Mouse (Mus musculus) CH12.LX (cell line): Measurements from ENCODE around the gene Rptor. TPM values are rescaled to one million over a fixed set of nuclear protein-coding genes. Genes with fewer than 3 reads are reported as not detected.

Source experiments
- DNase-seq: peaks from one replicate; pipeline ENCODE4 v3.0.0-alpha.2; 2013; ENCODE audit errors: extremely low read depth
- H3K27ac ChIP-seq: 2 replicates; pipeline ENCODE4 v1.5.1; 2012; ENCODE audit warnings: low read depth, mild to moderate bottlenecking, control low read depth, moderate library complexity; ENCODE audit not compliant: insufficient read depth
- H3K27me3 ChIP-seq: replicated peaks from 2 replicates; pipeline ENCODE3; 2012; ENCODE audit warnings: inconsistent platforms
- H3K36me3 ChIP-seq, 2 experiments: replicated peaks in 1 of 2; 2 replicates each; pipeline versions ENCODE3 to v1.6.1; 2012; ENCODE audit warnings: inconsistent platforms in 1 of 2, low read length in 1 of 2, mild to moderate bottlenecking in 1 of 2, mixed read lengths in 1 of 2, moderate library complexity in 1 of 2; ENCODE audit not compliant: control insufficient read depth in 1 of 2, insufficient read depth in 1 of 2
- H3K4me1 ChIP-seq, 2 experiments: 2 replicates each; pipeline ENCODE4 v1.6.1; 2012; ENCODE audit warnings: inconsistent platforms in 1 of 2, moderate library complexity in 1 of 2; ENCODE audit not compliant: insufficient read depth in 2 of 2, control insufficient read depth in 1 of 2
- H3K4me2 ChIP-seq: 2 replicates; pipeline ENCODE4 v1.6.1; 2012; ENCODE audit warnings: low read depth, mild to moderate bottlenecking, control low read depth; ENCODE audit not compliant: poor library complexity, insufficient read depth, severe bottlenecking
- H3K4me3 ChIP-seq, 3 experiments: fragments of 150-350 bp in 1 of 3; sonication (generic) in 1 of 3; replicated peaks in 1 of 3; 2 replicates each; pipeline versions ENCODE3 to v1.5.1; 2011 to 2012; ENCODE audit warnings: low read depth in 2 of 3, low read length in 2 of 3, mild to moderate bottlenecking in 2 of 3, moderate library complexity in 2 of 3, control low read depth in 1 of 3, improper control_type of control experiment in 1 of 3, inconsistent platforms in 1 of 3, mixed read lengths in 1 of 3; ENCODE audit not compliant: poor library complexity in 1 of 3
- H3K79me2 ChIP-seq: replicated peaks from 2 replicates; pipeline ENCODE4 v1.6.1; 2012; ENCODE audit warnings: mild to moderate bottlenecking, moderate library complexity; ENCODE audit not compliant: control insufficient read depth, poor library complexity, insufficient read depth, severe bottlenecking; ENCODE audit errors: extremely low read depth
- H3K9ac ChIP-seq: 2 replicates; pipeline ENCODE4 v1.6.1; 2012; ENCODE audit warnings: low read depth, mild to moderate bottlenecking, control low read depth, moderate library complexity; ENCODE audit not compliant: insufficient read depth
- H3K9me3 ChIP-seq: replicated peaks from 2 replicates; pipeline ENCODE3; 2012; ENCODE audit warnings: low read length, inconsistent platforms, mixed read lengths
- BHLHE40 ChIP-seq: IDR thresholded peaks from 2 replicates; pipeline ENCODE4 v1.6.1; 2011; ENCODE audit warnings: mild to moderate bottlenecking, low read depth, low read length, improper control_type of control experiment
- CHD1 ChIP-seq: IDR thresholded peaks from 2 replicates; pipeline ENCODE4 v1.6.1; 2012; ENCODE audit warnings: low read depth, low read length, improper control_type of control experiment, inconsistent platforms
- CHD2 ChIP-seq: IDR thresholded peaks from 2 replicates; pipeline ENCODE4 v1.6.1; 2011; ENCODE audit warnings: low read length, improper control_type of control experiment
- CTCF ChIP-seq, 2 experiments: IDR thresholded peaks in 1 of 2; conservative IDR thresholded peaks in 1 of 2; 2 replicates each; pipeline ENCODE4 v1.5.1; 2011 to 2012; ENCODE audit warnings: low read depth in 2 of 2, low read length in 2 of 2, improper control_type of control experiment in 1 of 2, inconsistent platforms in 1 of 2, mild to moderate bottlenecking in 1 of 2, moderate library complexity in 1 of 2
- ELF1 ChIP-seq: IDR thresholded peaks from 2 replicates; pipeline ENCODE4 v1.6.1; 2014; ENCODE audit warnings: low read depth, mild to moderate bottlenecking, inconsistent platforms, low read length, improper control_type of control experiment
- EP300 ChIP-seq: IDR thresholded peaks from 2 replicates; pipeline ENCODE4 v1.6.1; 2011; ENCODE audit warnings: low read length, improper control_type of control experiment
- ETS1 ChIP-seq: conservative IDR thresholded peaks from 2 replicates; pipeline ENCODE4 v1.6.1; 2012; ENCODE audit warnings: low read depth, mild to moderate bottlenecking, inconsistent platforms, low read length, improper control_type of control experiment, moderate library complexity
- GABPA ChIP-seq: IDR thresholded peaks from 2 replicates; pipeline ENCODE4 v1.6.1; 2012; ENCODE audit warnings: low read depth, low read length, improper control_type of control experiment, inconsistent platforms; ENCODE audit not compliant: insufficient replicate concordance
- HCFC1 ChIP-seq: IDR thresholded peaks from 2 replicates; pipeline ENCODE4 v1.6.1; 2012; ENCODE audit warnings: low read depth, mild to moderate bottlenecking, inconsistent platforms, low read length, improper control_type of control experiment
- KAT2A ChIP-seq: IDR thresholded peaks from 2 replicates; pipeline ENCODE4 v1.6.1; 2012; ENCODE audit warnings: low read length, improper control_type of control experiment, inconsistent platforms; ENCODE audit not compliant: insufficient replicate concordance
- MAFK ChIP-seq: IDR thresholded peaks from 2 replicates; pipeline ENCODE4 v1.6.1; 2011; ENCODE audit warnings: low read length, improper control_type of control experiment; ENCODE audit not compliant: insufficient replicate concordance
- MAX ChIP-seq: IDR thresholded peaks from 2 replicates; pipeline ENCODE4 v1.6.1; 2011; ENCODE audit warnings: low read length, improper control_type of control experiment
- MAZ ChIP-seq: IDR thresholded peaks from 2 replicates; pipeline ENCODE4 v1.6.1; 2012; ENCODE audit warnings: low read depth, mild to moderate bottlenecking, inconsistent platforms, low read length, improper control_type of control experiment, moderate library complexity
- MEF2A ChIP-seq: IDR thresholded peaks from 2 replicates; pipeline ENCODE4 v1.6.1; 2014; ENCODE audit warnings: low read depth, mild to moderate bottlenecking, inconsistent platforms, low read length, improper control_type of control experiment, borderline replicate concordance
- NELFE ChIP-seq: IDR thresholded peaks from 2 replicates; pipeline ENCODE4 v1.6.1; 2011; ENCODE audit warnings: low read depth, low read length, improper control_type of control experiment
- PAX5 ChIP-seq: IDR thresholded peaks from 2 replicates; pipeline ENCODE4 v1.6.1; 2012; ENCODE audit warnings: low read length, inconsistent platforms, mixed read lengths
- POLR2A ChIP-seq: IDR thresholded peaks from 2 replicates; pipeline ENCODE4 v1.6.1; 2011; ENCODE audit warnings: low read depth, mild to moderate bottlenecking, improper control_type of control experiment, low read length
- POLR2AphosphoS2 ChIP-seq: IDR thresholded peaks from 2 replicates; pipeline ENCODE4 v1.6.1; 2011; ENCODE audit warnings: low read depth, low read length, improper control_type of control experiment
- RAD21 ChIP-seq: IDR thresholded peaks from 2 replicates; pipeline ENCODE4 v1.6.1; 2011; ENCODE audit warnings: low read depth, mild to moderate bottlenecking, low read length, improper control_type of control experiment, moderate library complexity
- SMC3 ChIP-seq: IDR thresholded peaks from 2 replicates; pipeline ENCODE4 v1.6.1; 2011; ENCODE audit warnings: low read depth, low read length, improper control_type of control experiment
- USF1 ChIP-seq: IDR thresholded peaks from 2 replicates; pipeline ENCODE4 v1.6.1; 2014; ENCODE audit warnings: low read depth, mild to moderate bottlenecking, inconsistent platforms, low read length, improper control_type of control experiment
- ZC3H11A ChIP-seq: IDR thresholded peaks from 2 replicates; pipeline ENCODE4 v1.6.1; 2012; ENCODE audit warnings: low read depth, mild to moderate bottlenecking, inconsistent platforms, low read length, improper control_type of control experiment
- ZKSCAN1 ChIP-seq: IDR thresholded peaks from 2 replicates; pipeline ENCODE4 v1.6.1; 2012; ENCODE audit warnings: low read depth, inconsistent platforms, low read length, improper control_type of control experiment, borderline replicate concordance
- ZNF384 ChIP-seq: IDR thresholded peaks from 2 replicates; pipeline ENCODE4 v1.6.1; 2012; ENCODE audit warnings: low read depth, low read length, improper control_type of control experiment, inconsistent platforms
- dilution Hi-C: fragments of 300-500 bp; cut with MboI; formaldehyde crosslinking; loops from 2 replicates; pipeline ENCODE4 v1.14.3; 2020; ENCODE audit warnings: low sequenced_read_pairs; ENCODE audit not compliant: extremely low pct_unique_long_range_greater_than_20kb, extremely low pct_ligation_motif_present
- in situ Hi-C: fragments of 300-500 bp; cut with MboI; formaldehyde crosslinking; loops from 3 replicates; pipeline ENCODE4 v1.14.3; 2019; ENCODE audit warnings: low sequenced_read_pairs, low pct_ligation_motif_present, low pct_unique_long_range_greater_than_20kb, mixed read lengths
- polyA plus RNA-seq: library from polyadenylated mRNA; unstranded; fragments of >175 nt; gene quantifications from 2 replicates; pipeline ENCODE4 v1.2.1, GENCODE M21; 2012; ENCODE audit warnings: low read depth; ENCODE audit not compliant: insufficient read length
- total RNA-seq, 2 experiments: library from RNA; depleted of rRNA; stranded (reverse); fragments of 300-350 nt in 1 of 2; fragments of >200 nt in 1 of 2; gene quantifications; 2 replicates each; pipeline ENCODE4 v1.2.3; 2012 to 2014

Gene Rptor
- total and polyA plus RNA-seq, 3 experiments: 10.3 to 33.1 (median 26.7) TPM

- dilution Hi-C loops: no loop called here
- no peak overlapping the region for H3K27ac ChIP-seq
- no peak for DNase-seq
- no peaks in the 10 kb centered on the region for H3K27me3 ChIP-seq
- no peak overlapping the region for H3K4me3 ChIP-seq
- no peaks in the 10 kb centered on the region for H3K9me3 ChIP-seq
- H3K79me2 ChIP-seq: no peaks in the 10 kb centered on the region
- TF ChIP-seq ELF1: no peak
- TF ChIP-seq HCFC1: no peak
- TF ChIP-seq MEF2A: no peak
- TF ChIP-seq ZKSCAN1: no peak
- TF ChIP-seq POLR2AphosphoS2: no peak
- TF ChIP-seq KAT2A: no peak
- TF ChIP-seq PAX5: no peak
- TF ChIP-seq MAX: no peak
- H3K4me2 ChIP-seq: no peak overlapping the region
- peaks cover 8 to 41% of the 10 kb centered on the region in 2 experiments; a peak in 3 of 4 replicates for H3K4me1 ChIP-seq
- H3K9ac ChIP-seq: no peak overlapping the region
- peaks cover 13 to 78% of the 10 kb centered on the region in 2 experiments for H3K36me3 ChIP-seq
- in situ Hi-C loops: no loop called here
Observed at GRCm38 (mm10) chr11:119794671-119795070, 192.0 kb downstream of the Rptor start.

GRCm38 (mm10) chr11:119796406-119796805 is 193.7 kb downstream of the Rptor start:
- H3K4me3 ChIP-seq: no peak overlapping the region
- H3K36me3 ChIP-seq: peaks cover 16 to 82% of the 10 kb centered on the region in 2 experiments
- no peaks in the 10 kb centered on the region for H3K79me2 ChIP-seq
- no peaks in the 10 kb centered on the region for H3K9me3 ChIP-seq
- H3K9ac ChIP-seq: no peak overlapping the region
- TF ChIP-seq BHLHE40: peak; percentile 75
- peak; percentile 65 for TF ChIP-seq ETS1
- TF ChIP-seq SMC3: no peak
- 0 out of 2 replicates have a peak overlapping the region, but pooled peaks have one; percentile 4 for H3K27ac ChIP-seq
- peaks cover 8 to 41% of the 10 kb centered on the region in 2 experiments; a peak in 3 of 4 replicates for H3K4me1 ChIP-seq
- no peaks in the 10 kb centered on the region for H3K27me3 ChIP-seq
- no peak overlapping the region for H3K4me2 ChIP-seq
- in situ Hi-C loops: no loop called here
- peak; percentile 63 for DNase-seq
- dilution Hi-C loops: no loop called here

GRCm38 (mm10) chr11:119796846-119797245 is 194.1 kb downstream of the Rptor start:
- in situ Hi-C loops: no loop called here

More at GRCm38 (mm10) chr11:119796846-119797245, 194.1 kb downstream of the Rptor start:
- Histone ChIP-seq H3K4me2 (no peak overlapping the region), H3K4me3 (no peak overlapping the region), H3K27ac (no peak overlapping the region), H3K9me3 (no peaks in the 10 kb centered on the region), H3K9ac (no peak overlapping the region), H3K79me2 (no peaks in the 10 kb centered on the region), H3K36me3 (peaks cover 16 to 83% of the 10 kb centered on the region in 2 experiments), H3K27me3 (no peaks in the 10 kb centered on the region), H3K4me1 (peaks cover 8 to 41% of the 10 kb centered on the region in 2 experiments; a peak in 3 of 4 replicates)
- TF ChIP-seq CHD1: no peak
- no peak for TF ChIP-seq ZC3H11A
- no peak for TF ChIP-seq POLR2A
- TF ChIP-seq SMC3: no peak
- no peak for TF ChIP-seq CTCF (conservative IDR thresholded peaks at IDR 0.05 in 1 of 2, IDR thresholded peaks at IDR 0.05 in 1 of 2; ENCODE audit: low read depth in 2 of 2, low read length in 2 of 2)
- no peak for TF ChIP-seq MEF2A
- no peak for TF ChIP-seq NELFE
- no peak for TF ChIP-seq CHD2
- no peak for TF ChIP-seq ELF1
- TF ChIP-seq MAFK: no peak
- no peak for TF ChIP-seq PAX5
- no peak for TF ChIP-seq GABPA
- no peak for TF ChIP-seq USF1
- TF ChIP-seq RAD21: no peak
- TF ChIP-seq MAZ: no peak
- TF ChIP-seq EP300: no peak
- no peak for TF ChIP-seq MAX
- no peak for TF ChIP-seq ZNF384
- no peak for TF ChIP-seq ZKSCAN1
- TF ChIP-seq KAT2A: no peak
- DNase-seq: no peak
- dilution Hi-C loops: no loop called here
